Mouse (Mus musculus): ENCODE results near the gene Safb. TPM values are rescaled to one million over a fixed set of nuclear protein-coding genes. Genes with fewer than 3 reads are reported as not detected.

Gene Safb
- total RNA-seq, 2 experiments from 2014 or later = 147 to 185 TPM

DNA sequence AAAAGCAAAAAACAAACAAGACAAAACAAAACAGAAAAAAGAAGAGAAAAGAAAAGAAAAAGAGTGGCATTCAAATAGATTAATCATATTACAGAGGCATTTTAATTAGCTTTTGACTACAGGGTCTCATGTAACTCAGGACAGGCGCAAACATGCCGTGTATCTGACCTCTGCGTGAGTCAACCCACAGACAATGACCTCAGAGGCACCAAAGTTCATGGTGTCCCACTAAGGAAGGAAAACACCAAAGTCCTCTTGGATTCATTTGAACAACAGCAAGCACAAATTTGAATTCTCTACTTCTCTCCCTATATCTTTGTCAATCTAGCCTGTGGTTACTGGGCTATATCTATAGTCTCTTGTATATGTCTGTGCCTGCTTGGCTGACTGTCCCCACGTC is 58.6 kb downstream of the Safb start:
- no peak for DNase-seq (ENCODE audit: low spot score in 2 of 2)

DNA sequence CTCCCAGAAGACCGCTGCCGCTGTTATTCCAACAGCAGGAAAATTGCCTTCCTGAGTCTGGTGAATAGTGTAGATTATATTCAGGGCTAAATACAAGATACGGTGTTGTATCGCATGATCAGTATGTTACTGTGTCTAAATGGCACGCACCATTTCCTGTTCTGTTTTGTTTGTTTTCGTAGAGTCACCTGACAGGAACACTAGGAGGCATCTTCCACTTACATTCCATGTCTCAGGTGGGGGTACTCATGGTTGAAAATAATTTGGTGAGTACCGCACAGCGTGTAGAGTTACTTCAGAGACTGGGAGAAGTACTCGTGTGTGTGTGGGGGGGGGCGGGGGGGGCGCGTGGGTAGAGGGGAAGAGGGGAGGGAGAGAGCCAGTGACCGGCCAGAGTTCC is 62.9 kb downstream of the Safb start:
- no peak for DNase-seq (ENCODE audit: low spot score in 2 of 2)

DNA sequence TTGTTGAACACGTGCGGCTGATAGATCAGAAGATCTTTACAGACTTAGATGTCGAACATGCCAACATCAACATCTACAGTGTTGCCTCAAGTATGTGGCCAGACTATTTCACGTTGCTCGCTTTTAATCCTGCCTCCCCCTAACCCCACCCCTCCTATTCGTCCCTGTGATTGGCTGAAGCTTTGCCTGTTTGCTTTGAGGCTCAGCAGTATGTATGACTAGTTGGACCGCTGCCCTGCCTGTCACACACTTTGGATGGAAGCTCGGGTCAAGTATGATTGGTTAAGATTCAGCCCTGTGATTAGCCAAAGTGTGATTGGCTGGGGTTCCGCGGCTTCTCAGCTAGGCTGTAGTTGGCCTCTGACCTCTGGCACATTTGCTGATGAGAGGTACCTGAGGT is 67.2 kb downstream of the Safb start:
- no peak for DNase-seq (ENCODE audit: low spot score in 2 of 2)

DNA sequence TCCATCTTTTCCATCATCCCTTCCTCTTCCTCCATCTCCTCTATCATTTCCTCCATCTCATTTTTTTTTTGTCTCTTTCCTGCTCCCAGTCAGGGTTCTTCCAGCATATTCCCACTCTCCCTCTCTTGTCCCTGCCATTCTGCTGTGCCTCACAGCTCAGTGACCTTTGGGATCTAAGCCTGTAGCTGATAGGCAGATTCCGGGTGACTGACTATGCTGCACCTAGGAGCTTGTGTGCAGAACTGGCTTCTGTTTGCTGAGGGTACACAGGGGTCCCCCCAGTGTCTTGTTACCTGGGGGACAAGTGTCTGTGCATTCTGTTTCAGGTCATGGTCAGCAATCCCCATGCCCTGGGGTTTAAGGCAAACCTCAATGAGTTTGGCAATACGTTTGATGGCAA is 70.1 kb downstream of the Safb start:
- DNase-seq (ENCODE audit: low spot score in 2 of 2) = no peak

DNA sequence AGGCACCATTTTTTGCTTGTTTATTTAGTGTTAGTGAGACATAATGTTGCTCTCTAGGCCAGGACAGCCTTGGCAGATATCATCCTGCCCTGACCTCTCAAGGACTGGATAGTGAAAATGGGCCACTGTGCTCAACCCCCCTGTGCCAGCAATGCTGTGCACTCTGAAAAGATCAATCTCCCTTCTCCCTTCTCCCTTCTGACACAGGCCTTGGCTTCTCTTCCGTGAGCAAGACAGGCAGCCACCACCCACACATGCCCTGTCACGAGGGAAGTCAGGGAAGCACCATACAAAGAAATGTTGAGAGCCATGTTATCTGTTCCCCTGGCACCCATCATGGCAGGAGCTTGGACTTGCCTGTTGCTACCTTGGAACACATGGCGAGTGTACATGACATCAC is 70.7 kb downstream of the Safb start:
- DNase-seq (ENCODE audit: low spot score in 2 of 2) = no peak

Other genes starting within 250 kb of the Safb start
- gene Ptprs, start 108.3 kb upstream of the Safb start, total RNA-seq (2021) = 100 to 1,000 TPM; 817 to 911 TPM
- not detected for gene Znrf4, start 72.4 kb upstream of the Safb start, total RNA-seq (2021)
- 1 to 10 TPM; 1.5 to 1.7 TPM for gene Gm20219, start 30.4 kb upstream of the Safb start, total RNA-seq (2021)
- gene Safb2, start 240 bp upstream of the Safb start, total RNA-seq (2021) = 100 to 1,000 TPM; 122 to 141 TPM
- gene 2410015M20Rik, start 24.9 kb downstream of the Safb start, total RNA-seq (2021) = 100 to 1,000 TPM; 137 to 175 TPM
- 100 to 1,000 TPM; 454 to 456 TPM for gene Rpl36, start 28.6 kb downstream of the Safb start, total RNA-seq (2021)
- gene Lonp1, start 42.1 kb downstream of the Safb start, total RNA-seq (2021) = 10 to 100 TPM; 63.8 to 71.7 TPM
- 1 to 10 TPM in 1 of 2 experiments, under 1 TPM in 1; 0.87 to 1.3 TPM for gene Catsperd, start 43.3 kb downstream of the Safb start, total RNA-seq (2021)
- 10 to 100 TPM; 84.9 to 91.7 TPM for gene Ranbp3, start 88.5 kb downstream of the Safb start, total RNA-seq (2021)
- gene Ndufa11, start 132.9 kb downstream of the Safb start, total RNA-seq (2021) = 100 to 1,000 TPM; 262 to 265 TPM
- gene Vmac, start 133.2 kb downstream of the Safb start, total RNA-seq (2021) = 10 to 100 TPM in 1 of 2 experiments, 1 to 10 TPM in 1; 9.7 to 12.5 TPM
- 1 to 10 TPM; 1.6 to 2.3 TPM for gene Nrtn, start 172.7 kb downstream of the Safb start, total RNA-seq (2021)
- gene Dus3l, start 179.9 kb downstream of the Safb start, total RNA-seq (2021) = 10 to 100 TPM; 66.7 to 72.0 TPM
- gene Prr22, start 185.4 kb downstream of the Safb start, total RNA-seq (2021) = under 1 TPM; 0.27 to 0.71 TPM
- 1 to 10 TPM; 4.1 to 4.4 TPM for gene Rfx2, start 246.2 kb downstream of the Safb start, total RNA-seq (2021)